Mouse (Mus musculus) central nervous system, embryonic 14 days (tissue): Measurements from ENCODE around the gene Gng13. TPM values are rescaled to one million over a fixed set of nuclear protein-coding genes. Genes with fewer than 3 reads are reported as not detected.

Experiments used
- polyA plus RNA-seq: library from polyadenylated mRNA; depleted of rRNA; stranded (reverse); fragments of >200 nt; gene quantifications from 2 replicates; pipeline ENCODE4 v1.2.3, GENCODE M21; 2012; rRNA removed

Gng13 gene
- polyA plus RNA-seq: 1.1 and 2.1 TPM in 2 replicates

DNA sequence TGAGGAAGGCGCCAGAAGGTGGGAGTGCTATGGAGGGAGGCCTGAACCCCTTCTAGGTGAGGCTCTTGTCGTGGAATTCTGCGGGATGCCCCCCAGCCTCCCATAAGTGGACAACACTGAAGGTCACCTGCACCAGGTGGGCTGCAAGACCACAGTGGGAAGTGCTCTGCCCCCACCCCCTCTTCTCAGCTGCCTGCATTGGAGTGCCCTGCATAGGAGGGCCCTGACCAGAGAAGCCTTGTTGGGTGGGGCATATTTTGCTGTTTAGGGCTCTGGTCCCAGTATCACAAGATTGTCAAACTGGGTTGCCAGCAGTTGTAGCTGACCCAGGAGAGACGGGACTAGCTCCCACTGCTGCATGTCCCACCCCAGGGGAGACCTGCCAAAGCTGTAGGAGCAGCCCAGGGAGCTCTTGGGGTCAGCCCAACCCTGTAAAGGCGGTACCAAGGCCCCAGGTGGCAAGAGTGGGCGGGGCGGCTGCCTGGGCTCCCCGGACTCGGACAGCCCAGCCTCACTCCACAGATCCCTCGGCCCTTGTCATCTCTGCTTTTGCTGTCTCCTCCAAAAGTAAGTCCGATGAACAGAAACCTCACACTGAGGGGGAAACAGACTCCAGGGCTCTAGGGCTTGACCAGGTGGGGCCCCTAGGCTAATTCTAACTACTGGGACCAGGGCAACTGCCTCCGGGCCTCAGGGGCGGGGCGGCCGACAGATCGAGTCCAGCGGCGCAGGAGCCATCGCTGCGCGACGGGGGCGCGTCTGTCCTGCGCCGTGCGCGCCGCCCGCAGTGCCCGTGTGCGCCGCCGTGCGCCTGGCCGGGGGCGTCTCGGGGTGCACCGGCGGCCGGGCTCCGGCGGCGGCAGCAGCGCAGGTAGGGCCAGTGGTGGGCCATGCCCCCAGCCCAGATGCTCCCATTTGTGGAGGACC lies at the start of gene Gng13:
Gene Gng13, plus strand, starts transcription at position 461 of the 927 bp plus-strand sequence.

GRCm38 (mm10) chr17:25727265-25728008 lies 10.5 kb downstream of the Gng13 start, which contains the start of the genes Chtf18 and Rpusd1:
Chtf18 (minus strand) TSS chr17:25727419.
Rpusd1 (plus strand) TSS chr17:25727670.

GRCm38 (mm10) chr17:25735745-25736144 lies 18.8 kb downstream of the Gng13 start, which contains the start of gene Mslnl:
Mslnl (plus strand) TSS chr17:25736042.

DNA sequence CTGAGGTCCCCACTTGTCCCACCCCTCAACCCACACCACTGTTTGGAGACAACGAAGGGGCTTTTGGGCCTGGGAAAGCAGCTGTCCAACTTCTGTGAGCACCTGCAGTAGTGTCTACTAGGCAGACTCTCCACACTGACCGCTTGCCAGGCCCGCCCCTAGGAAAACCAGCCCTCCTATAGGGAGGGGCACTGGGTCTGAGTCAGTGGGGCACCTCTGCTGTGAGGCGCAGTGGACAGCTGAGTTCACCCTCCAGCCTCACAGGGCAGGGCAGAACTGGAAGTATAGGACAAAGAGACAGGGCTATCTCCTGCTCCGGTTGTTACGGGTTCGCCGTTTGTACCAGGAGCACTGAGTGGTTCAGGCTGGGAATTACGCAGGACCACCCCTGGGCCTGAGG lies 37.3 kb downstream of the Gng13 start, which contains the start of gene Msln:
Gene Msln, minus strand, starts transcription at position 138 of the 400 bp plus-strand sequence.

Other genes with a start within 250 kb of the Gng13 start
- gene Sstr5, start 219.9 kb upstream of the Gng13 start, polyA plus RNA-seq: 0.15 TPM in 2 replicates
- 11.4 and 14.6 TPM in 2 replicates for gene Sox8, start 146.5 kb upstream of the Gng13 start, polyA plus RNA-seq
- gene Lmf1, start 138.1 kb upstream of the Gng13 start, polyA plus RNA-seq: 10.7 and 12.7 TPM in 2 replicates
- gene Chtf18, start 10.2 kb downstream of the Gng13 start, polyA plus RNA-seq: 16.3 and 17.3 TPM in 2 replicates
- gene Rpusd1, start 10.5 kb downstream of the Gng13 start, polyA plus RNA-seq: 44.1 and 45.9 TPM in 2 replicates
- 0.11 and 0.15 TPM in 2 replicates for gene Mslnl, start 18.9 kb downstream of the Gng13 start, polyA plus RNA-seq
- 0.14 and 0.25 TPM in 2 replicates for gene Msln, start 37.2 kb downstream of the Gng13 start, polyA plus RNA-seq
- 25.3 and 26.7 TPM in 2 replicates for gene Narfl, start 56.6 kb downstream of the Gng13 start, polyA plus RNA-seq
- 214 and 220 TPM in 2 replicates for gene Haghl, start 68.5 kb downstream of the Gng13 start, polyA plus RNA-seq
- gene Ccdc78, start 69.4 kb downstream of the Gng13 start, polyA plus RNA-seq: 0.04 and 0.11 TPM in 2 replicates
- gene Fam173a, start 75.7 kb downstream of the Gng13 start, polyA plus RNA-seq: 106 and 110 TPM in 2 replicates
- 0.18 TPM in 1 of 2 replicates, not detected in the other for gene AC134908.4, start 78.5 kb downstream of the Gng13 start, polyA plus RNA-seq
- gene Metrn, start 80.0 kb downstream of the Gng13 start, polyA plus RNA-seq: 101 TPM in 2 replicates
- gene Fbxl16, start 91.9 kb downstream of the Gng13 start, polyA plus RNA-seq: 64.6 and 64.7 TPM in 2 replicates
- gene Wdr24, start 106.5 kb downstream of the Gng13 start, polyA plus RNA-seq: 48.6 and 49.3 TPM in 2 replicates
- 82.0 and 84.1 TPM in 2 replicates for gene Jmjd8, start 111.7 kb downstream of the Gng13 start, polyA plus RNA-seq
- 303 and 324 TPM in 2 replicates for gene Stub1, start 116.2 kb downstream of the Gng13 start, polyA plus RNA-seq
- 51.1 and 59.5 TPM in 2 replicates for gene Rhbdl1, start 120.1 kb downstream of the Gng13 start, polyA plus RNA-seq
- gene Gm20683, start 124.6 kb downstream of the Gng13 start, polyA plus RNA-seq: 27.5 and 27.9 TPM in 2 replicates
- 94.8 and 98.3 TPM in 2 replicates for gene Rhot2, start 127.7 kb downstream of the Gng13 start, polyA plus RNA-seq
- 57.9 and 59.3 TPM in 2 replicates for gene Wdr90, start 144.3 kb downstream of the Gng13 start, polyA plus RNA-seq
- gene Mcrip2, start 151.6 kb downstream of the Gng13 start, polyA plus RNA-seq: 10.1 and 10.9 TPM in 2 replicates
- gene Mettl26, start 157.9 kb downstream of the Gng13 start, polyA plus RNA-seq: 71.8 and 76.2 TPM in 2 replicates
- gene Wfikkn1, start 163.7 kb downstream of the Gng13 start, polyA plus RNA-seq: 0.86 and 1.0 TPM in 2 replicates
- gene Rab40c, start 202.6 kb downstream of the Gng13 start, polyA plus RNA-seq: 70.6 and 80.8 TPM in 2 replicates
- gene Pigq, start 227.8 kb downstream of the Gng13 start, polyA plus RNA-seq: 95.7 and 101 TPM in 2 replicates
- gene Nhlrc4, start 227.8 kb downstream of the Gng13 start, polyA plus RNA-seq: 0.11 and 0.34 TPM in 2 replicates
- 0.41 and 0.68 TPM in 2 replicates for gene A930017K11Rik, start 235.4 kb downstream of the Gng13 start, polyA plus RNA-seq